Mouse (Mus musculus): ENCODE measurements around the gene Ppox.
"Not testable (repeated sequence)": the region's sequence is repeated elsewhere in the genome, so short reads cannot be mapped to it uniquely, and the experiment has no call there.

Gene Ppox

DNA sequence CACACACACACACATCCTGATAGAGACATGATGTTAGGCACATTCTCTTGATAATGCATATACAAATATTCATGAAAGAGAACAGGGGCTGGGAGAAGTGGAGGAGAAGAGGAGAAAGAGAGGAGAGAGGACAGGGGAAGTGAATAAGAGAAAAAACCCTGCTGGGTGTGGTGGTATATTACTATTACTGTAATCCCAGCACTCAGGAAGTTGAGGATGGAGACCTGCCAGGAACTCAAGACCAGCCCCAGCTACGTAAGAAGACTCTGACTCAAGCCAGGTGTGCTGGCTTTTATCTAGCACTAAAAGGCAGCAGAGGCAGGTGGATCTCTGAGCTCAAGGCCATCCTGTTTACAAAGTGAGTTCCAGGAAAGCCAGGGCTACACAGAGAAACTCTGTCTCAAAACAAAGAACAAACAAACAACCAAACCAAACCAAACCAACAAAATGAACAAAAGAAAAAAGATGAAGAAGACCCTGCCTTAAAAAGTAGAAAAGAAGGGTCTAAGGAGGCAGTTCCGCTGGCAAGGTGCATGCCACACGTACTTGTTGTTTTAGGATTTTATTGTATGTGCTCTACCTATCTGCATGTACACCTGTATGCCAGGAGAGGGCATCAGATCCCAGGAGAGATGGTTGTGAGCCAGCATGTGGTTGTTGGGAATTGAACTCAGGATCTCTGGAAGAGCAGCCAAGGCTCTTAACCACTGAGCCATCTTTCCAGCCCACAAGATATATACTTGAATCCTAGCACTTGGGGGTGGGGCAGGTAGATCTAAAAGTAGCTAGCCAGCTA, 17.1 kb downstream of the Ppox start:
- DNase-seq = no peak

DNA sequence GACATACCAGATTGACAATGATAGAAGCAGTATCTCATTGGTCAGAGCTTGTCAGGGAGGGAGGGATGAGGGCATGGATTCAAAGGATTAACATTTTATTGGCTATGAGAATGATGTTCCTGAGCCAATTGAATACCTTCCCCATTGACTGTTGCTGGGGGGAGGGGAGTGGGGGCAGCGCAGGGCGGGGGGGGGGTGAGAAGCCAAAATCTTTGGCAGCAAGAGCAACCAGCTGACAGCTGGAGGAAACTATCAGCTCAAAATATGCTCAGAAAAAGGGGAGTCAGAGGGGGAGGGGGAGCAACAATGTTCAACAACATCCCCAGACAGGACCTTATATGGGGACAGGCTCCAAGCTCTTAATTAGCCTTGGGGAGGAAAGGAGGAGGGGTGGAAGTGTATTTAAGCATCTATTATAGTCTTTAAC, 17.8 kb downstream of the Ppox start:
- no peak for DNase-seq

DNA sequence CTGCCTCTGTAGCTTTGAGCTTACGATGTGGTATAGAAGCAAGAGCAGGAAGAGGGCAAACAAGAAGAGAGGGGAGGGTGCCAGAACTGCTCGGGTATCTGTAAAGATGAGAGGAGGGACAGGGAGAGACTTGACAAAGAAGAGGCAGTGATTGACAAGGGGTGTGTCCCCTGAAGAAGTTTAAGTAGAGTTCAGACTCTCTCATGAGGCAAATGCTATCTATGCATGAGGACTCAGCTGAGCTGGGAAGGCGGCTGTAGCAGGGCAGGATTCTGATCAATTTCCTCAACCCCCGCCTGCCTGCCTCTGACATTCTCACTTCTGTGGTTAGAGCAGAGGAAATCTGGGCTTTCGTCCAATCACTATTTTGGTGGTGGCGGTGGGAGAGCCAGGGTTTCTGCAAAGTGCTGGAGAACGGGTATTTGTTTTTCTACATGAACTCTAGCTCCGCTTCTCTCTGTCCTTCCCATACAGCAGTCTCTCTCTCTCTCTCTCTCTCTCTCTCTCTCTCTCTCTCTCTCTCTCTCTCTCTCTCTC, 18.3 kb downstream of the Ppox start:
- DNase-seq = no peak

DNA sequence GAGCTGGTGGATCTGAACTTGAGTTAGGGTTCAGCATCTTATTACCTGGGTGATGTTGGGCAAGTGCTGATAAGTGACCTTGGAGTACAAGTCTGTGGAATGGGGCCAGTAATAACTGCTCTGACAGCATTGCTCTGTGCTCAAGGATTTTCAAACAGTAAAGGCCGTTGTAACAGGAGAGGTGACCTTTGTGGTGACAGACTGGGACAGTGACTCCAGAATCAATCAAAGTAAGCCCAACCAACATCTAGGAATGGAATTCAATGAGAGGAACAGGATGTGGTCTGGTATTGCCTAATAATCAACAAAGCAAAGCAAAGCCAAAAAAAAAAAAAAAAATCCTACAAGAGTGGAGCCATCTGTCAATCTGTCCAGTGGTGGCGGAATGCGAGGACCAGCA, 20.7 kb downstream of the Ppox start:
- no peak for DNase-seq

GRCm38 (mm10) chr1:171258921-171259320, 22.1 kb downstream of the Ppox start:
- DNase-seq = no peak

GRCm38 (mm10) chr1:171257781-171258180, 23.2 kb downstream of the Ppox start:
- DNase-seq = no peak

DNA sequence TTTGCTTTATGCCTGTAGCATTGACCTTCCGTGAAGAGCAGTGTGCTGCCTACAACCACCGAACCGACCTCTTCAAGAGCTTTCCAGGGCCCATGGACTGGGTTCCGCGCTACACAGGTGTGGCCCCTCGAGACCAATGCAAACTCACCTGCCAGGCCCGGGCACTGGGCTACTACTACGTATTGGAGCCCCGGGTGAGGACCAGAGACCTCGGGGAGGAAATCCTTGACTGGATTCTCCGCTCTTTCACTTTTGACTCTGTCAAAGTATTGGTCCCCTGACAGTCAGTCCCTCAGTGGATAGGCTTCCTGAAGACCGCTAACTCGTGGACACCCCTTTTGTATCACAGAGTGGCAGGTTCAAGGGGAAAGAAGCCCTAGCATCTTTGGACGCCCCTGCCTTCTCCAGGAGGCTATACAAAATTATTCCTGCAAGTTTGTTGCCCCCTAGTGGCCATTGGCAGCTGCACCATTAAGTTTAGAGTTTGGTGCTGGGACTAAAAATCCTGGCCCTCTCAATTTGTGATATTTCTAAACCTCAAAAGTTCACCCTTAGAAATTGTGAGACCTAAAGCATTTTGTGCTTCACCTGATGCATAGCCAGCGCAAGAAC, 23.9 kb downstream of the Ppox start:
- DNase-seq = peak; percentile 63

DNA sequence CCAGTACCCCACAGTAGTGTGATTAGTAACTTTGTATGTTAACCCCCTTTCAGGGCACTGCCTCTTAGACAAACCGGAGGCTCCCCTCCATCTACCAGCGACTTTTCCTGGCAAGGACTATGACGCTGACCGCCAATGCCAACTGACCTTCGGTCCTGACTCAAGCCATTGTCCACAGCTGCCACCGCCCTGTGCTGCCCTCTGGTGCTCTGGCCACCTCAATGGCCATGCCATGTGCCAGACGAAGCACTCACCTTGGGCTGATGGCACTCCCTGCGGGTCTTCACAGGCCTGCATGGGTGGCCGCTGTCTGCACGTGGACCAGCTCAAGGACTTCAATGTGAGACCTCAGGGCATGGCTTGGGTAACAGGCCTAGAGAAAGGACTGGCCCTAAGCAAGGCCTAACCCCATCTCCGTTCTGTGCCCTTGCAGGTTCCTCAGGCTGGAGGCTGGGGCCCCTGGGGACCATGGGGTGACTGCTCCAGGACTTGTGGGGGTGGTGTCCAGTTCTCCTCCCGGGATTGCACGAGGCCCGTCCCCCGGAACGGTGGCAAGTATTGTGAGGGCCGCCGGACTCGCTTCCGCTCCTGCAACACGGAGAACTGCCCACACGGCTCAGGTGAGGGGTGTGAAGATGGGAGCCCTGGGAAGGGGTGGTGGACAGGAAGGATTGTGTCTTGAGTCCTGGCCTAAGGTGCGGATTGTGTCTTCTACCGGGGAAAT, 24.7 kb downstream of the Ppox start:
- no peak for DNase-seq

GRCm38 (mm10) chr1:171252415-171252814, 28.6 kb downstream of the Ppox start:
- no peak for DNase-seq

DNA sequence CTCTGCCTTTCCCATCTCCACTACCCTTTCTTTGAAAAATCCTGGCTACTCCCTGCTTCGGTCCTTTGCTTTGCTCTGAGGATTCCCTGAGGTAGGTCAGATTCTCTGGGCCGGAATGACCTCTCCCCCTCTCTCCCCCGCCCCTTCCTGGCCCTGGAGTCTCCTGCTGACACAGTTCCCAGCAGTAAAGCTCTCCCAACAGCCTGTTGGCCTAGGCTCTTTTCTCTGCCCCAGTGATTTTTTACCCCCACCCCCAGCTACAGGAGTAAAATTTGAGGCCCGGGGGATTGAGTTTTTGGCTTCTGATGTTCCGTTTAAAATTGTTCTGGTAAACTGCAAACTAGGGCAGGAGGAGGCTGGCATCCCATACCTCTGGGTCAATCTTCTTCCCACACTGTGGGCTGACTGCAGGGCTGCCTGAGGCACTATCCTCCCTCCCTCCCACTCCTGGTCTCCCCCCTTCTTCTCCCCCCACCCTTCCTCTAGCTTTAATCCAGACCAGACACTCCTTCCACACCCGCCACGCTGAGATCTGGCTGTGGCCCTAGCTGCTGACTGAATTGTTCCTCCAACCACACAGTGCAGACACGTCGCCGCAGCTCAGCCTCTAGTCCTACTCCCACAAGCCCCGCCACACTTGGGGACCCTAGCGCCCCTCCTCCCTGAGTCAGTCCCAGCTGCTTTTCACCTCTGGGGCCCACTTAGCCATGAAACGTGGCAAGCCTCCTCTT, 29.2 kb downstream of the Ppox start:
- DNase-seq = no peak

DNA sequence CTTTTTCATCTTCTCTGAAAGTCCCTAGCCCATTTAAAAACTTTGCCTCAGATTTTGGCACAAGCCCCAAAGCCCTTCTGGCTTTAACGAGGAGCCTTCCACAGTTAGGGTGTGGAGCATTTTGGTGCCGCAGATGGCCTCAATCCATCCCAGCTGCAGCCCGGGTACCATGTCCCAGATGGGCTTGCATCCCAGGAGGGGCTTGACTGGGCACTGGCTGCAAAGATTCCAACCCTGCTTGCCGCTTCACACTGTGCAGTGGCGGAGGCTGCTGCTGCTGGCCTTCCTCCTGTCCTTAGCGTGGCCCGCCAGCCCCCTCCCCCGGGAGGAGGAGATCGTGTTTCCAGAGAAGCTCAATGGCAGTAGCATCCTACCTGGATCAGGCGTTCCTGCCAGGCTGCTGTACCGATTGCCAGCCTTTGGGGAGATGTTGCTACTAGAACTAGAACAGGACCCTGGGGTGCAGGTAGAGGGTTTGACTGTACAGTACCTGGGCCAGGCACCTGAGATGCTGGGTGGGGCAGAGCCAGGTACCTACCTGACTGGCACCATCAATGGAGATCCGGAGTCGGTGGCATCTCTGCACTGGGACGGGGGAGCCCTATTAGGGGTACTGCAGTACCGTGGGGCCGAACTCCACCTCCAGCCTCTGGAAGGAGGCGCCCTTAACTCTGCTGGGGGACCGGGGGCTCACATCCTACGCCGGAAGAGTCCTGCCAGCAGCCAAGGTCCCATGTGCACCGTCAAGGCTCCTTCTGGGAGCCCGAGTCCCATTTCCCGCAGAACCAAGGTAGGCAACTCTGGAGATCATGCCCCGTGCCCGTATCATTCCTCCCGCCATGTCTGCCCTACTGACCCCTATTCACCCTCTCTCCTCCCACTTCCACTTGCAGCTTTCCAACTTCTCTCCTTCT, 30.0 kb downstream of the Ppox start, which contains the start of gene Ndufs2:
Gene Ndufs2, minus strand, starts transcription at position 709 of the 914 bp plus-strand sequence.
- no peak for DNase-seq

GRCm38 (mm10) chr1:171249913-171250600, 30.9 kb downstream of the Ppox start, which contains the start of gene Adamts4:
TSS of gene Adamts4 (plus strand) at chr1:171250421.
- DNase-seq = no peak

GRCm38 (mm10) chr1:171248386-171249226, 32.4 kb downstream of the Ppox start:
- no peak for DNase-seq

DNA sequence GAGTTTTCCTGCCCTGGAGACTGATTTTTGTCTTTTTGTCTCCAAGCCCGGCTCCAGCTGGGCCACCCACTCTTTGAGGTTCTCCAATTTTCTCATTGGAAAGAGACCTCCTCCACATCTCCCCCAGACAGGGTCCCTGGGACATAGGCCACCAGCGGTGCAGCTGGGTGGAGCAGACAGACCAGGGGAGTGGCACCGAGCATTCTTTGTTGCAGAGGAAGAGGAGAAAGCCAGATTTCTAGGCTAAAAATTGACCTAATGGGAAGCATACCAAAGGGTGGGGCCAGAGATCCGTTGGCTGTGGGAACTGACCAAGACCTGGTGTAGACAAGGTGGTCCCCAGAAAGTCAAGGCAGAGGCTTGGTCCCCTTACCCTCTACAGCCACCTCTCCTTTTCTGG, 33.1 kb downstream of the Ppox start:
- no peak for DNase-seq

GRCm38 (mm10) chr1:171247453-171247841, 33.5 kb downstream of the Ppox start:
- no peak for DNase-seq

- peak; percentile 98 for DNase-seq
Observed at GRCm38 (mm10) chr1:171246709-171247452, 34.1 kb downstream of the Ppox start.

DNA sequence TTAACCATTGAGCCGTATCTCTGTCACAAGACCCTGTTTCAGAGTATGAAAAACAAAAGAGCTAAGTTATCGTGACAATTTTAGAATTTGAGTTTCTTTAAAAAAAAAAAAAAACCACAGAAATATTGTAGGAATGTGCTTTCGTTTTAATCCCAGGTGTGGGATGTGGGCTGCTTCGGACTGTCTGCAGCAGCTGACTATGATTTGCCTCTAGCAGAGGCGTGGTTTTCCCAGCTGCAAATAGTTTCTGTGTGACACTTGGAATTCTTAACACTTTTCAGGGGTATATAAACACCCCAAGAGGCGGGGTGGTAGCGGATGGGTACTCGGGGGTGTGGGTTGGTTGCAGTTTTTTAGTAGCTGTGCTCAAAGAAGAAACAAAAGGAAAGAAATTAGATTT, 35.6 kb downstream of the Ppox start:
- DNase-seq = no peak

DNA sequence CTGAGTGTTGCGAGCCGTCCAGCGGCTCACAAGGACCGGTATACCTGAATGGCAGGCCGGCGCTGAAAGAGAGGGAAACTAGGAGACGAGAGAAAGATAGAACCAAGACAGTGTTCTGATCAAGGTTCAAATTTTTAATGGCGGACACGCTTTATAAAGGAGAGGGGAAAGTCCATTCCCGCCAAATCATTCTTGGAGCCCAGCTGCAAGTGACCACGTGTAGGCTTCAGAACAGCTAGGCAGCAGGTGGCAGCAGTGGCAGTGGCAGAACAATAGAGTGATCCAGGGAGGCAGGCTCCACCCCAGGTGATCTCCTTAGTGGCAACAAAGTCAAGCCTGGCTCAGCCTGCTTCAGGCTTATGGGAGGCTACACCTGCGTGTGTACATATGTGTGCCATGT, 39.0 kb downstream of the Ppox start:
- DNase-seq = not testable (repeated sequence)

DNA sequence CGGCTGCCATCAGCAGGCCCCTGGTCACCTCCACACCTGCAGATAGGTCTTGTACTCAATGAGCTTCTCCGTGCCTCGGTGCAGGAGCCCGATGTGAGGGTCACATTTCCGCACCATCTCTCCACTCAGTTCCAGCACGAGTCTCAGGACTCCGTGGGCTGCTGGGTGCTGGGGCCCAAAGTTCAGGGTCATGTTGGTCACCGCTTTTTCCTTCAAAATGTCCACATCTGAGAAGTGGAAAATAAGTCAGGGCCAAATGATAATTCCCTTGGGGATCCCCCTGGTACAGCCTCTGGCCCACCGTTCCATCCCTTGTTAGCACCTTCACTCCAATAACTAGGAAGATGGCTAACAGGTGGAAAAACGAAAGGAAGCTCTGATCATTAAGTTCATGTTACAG, 40.1 kb downstream of the Ppox start:
- no peak for DNase-seq
